Mouse (Mus musculus) kidney, postnatal 0 days (tissue): Measurements from ENCODE around the gene Htra1. TPM values are rescaled to one million over a fixed set of nuclear protein-coding genes. Genes with fewer than 3 reads are reported as not detected.

ENCODE experiments used
- ATAC-seq: fragments of 200-750 bp; cut with Nextera tagmentation; replicated peaks from 2 replicates; pipeline ENCODE4 v1.8.0; 2017; ENCODE audit warnings: low read depth, moderate number of reproducible peaks, moderate TSS enrichment, moderate library complexity; ENCODE audit not compliant: low FRiP score
- DNase-seq: peaks from one replicate; pipeline ENCODE4 v3.0.0-alpha.2; 2016; ENCODE audit warnings: low spot score
- H3K27ac ChIP-seq: fragments of 300-500 bp; sonication (generic); 2 replicates; pipeline ENCODE4 v1.5.1; 2014; ENCODE audit warnings: mild to moderate bottlenecking
- H3K27me3 ChIP-seq: fragments of 300-500 bp; sonication (generic); 2 replicates; pipeline ENCODE4 v1.6.1; 2014; ENCODE audit warnings: low read length, mixed read lengths; ENCODE audit not compliant: insufficient read depth
- H3K36me3 ChIP-seq: fragments of 300-500 bp; sonication (generic); 2 replicates; pipeline ENCODE4 v1.6.1; 2014; ENCODE audit warnings: low read length, mixed read lengths; ENCODE audit not compliant: insufficient read depth
- H3K4me1 ChIP-seq: fragments of 300-500 bp; sonication (generic); replicated peaks from 2 replicates; pipeline ENCODE4 v1.6.1; 2014; ENCODE audit warnings: antibody characterized with exemption, low read length, mixed read lengths; ENCODE audit not compliant: insufficient read depth
- H3K4me2 ChIP-seq: fragments of 300-500 bp; sonication (generic); 2 replicates; pipeline ENCODE4 v1.6.1; 2014; ENCODE audit warnings: mild to moderate bottlenecking, low read length, moderate library complexity, mixed read lengths
- H3K4me3 ChIP-seq: fragments of 300-500 bp; sonication (generic); replicated peaks from 2 replicates; pipeline ENCODE4 v1.5.1; 2014; ENCODE audit warnings: low read depth, low read length
- H3K9ac ChIP-seq: fragments of 300-500 bp; sonication (generic); 2 replicates; pipeline ENCODE4 v1.6.1; 2014; ENCODE audit warnings: low read depth, low read length
- H3K9me3 ChIP-seq: fragments of 300-500 bp; sonication (generic); replicated peaks from 2 replicates; pipeline ENCODE4 v1.6.1; 2016; ENCODE audit warnings: low read length, inconsistent platforms, mixed read lengths
- CTCF ChIP-seq: IDR thresholded peaks from 2 replicates; pipeline ENCODE4 v1.5.1; 2016; ENCODE audit warnings: antibody characterized with exemption, low read depth, mild to moderate bottlenecking, moderate library complexity
- WGBS: fragments of 180-500 bp; shearing (Covaris S2); extraction: QIAGEN DNeasy Blood & Tissue Kit; methylation state at CpG from one replicate; pipeline ENCODE4 v1.1.7; 2014; 5-methylcytosine and 5-hydroxymethylcytosine counted together
- polyA plus RNA-seq: library from polyadenylated mRNA; unstranded; fragments of >200 nt; fragmentation: Nextera tagmentation; extraction: Ambion mirVana; gene quantifications from 2 replicates; pipeline ENCODE4 v1.2.1, GENCODE M21; 2015

The Htra1 gene
- 14.5 and 14.8 TPM in 2 replicates for polyA plus RNA-seq

- under 1% methylated on average over 70 of the region's 70 CpGs for WGBS
- Histone ChIP-seq H3K36me3 (no peaks in the 10 kb centered on the region), H3K9me3 (no peaks in the 10 kb centered on the region), H3K9ac (peak within 1 kb of the TSS; percentile 15; the same call in 1 of the 2 replicates), H3K27ac (no peak within 1 kb of the TSS), H3K27me3 (peaks cover 20% of the 10 kb centered on the region), H3K4me3 (peak within 1 kb of the TSS; percentile 49), H3K4me1 (peaks cover 18% of the 10 kb centered on the region; the same call in 1 of the 2 replicates), H3K4me2 (peak within 1 kb of the TSS; percentile 69)
- DNase-seq (peak; percentile 29), ATAC-seq (peak; percentile 63; the same call in 1 of the 2 replicates)
- no peak for TF ChIP-seq CTCF
Measured at GRCm38 (mm10) chr7:130935793-130936471, at the start of gene Htra1. Gene Htra1, plus strand, starts transcription at chr7:130936111.

- H3K4me1 ChIP-seq = no peaks in the 10 kb centered on the region
- no peak overlapping the region for H3K9ac ChIP-seq
- no peak overlapping the region for H3K4me3 ChIP-seq
- ATAC-seq (no peak), DNase-seq (no peak)
- peaks cover 25% of the 10 kb centered on the region for H3K36me3 ChIP-seq
- H3K27ac ChIP-seq = no peak overlapping the region
- H3K27me3 ChIP-seq = no peaks in the 10 kb centered on the region
- 57% methylated on average over 3 of the region's 3 CpGs for WGBS
- H3K4me2 ChIP-seq = no peak overlapping the region
- no peaks in the 10 kb centered on the region for H3K9me3 ChIP-seq
- no peak for TF ChIP-seq CTCF
Measured at GRCm38 (mm10) chr7:130886246-130886645, 49.7 kb upstream of the Htra1 start.

- Histone ChIP-seq H3K27ac (no peak overlapping the region), H3K4me2 (no peak overlapping the region), H3K27me3 (no peaks in the 10 kb centered on the region), H3K9me3 (no peaks in the 10 kb centered on the region), H3K36me3 (peaks cover 17% of the 10 kb centered on the region), H3K4me3 (no peak overlapping the region), H3K9ac (no peak overlapping the region), H3K4me1 (no peaks in the 10 kb centered on the region)
- WGBS = 78% methylated on average over 3 of the region's 3 CpGs
- DNase-seq (no peak), ATAC-seq (no peak)
- TF ChIP-seq CTCF = no peak
Measured at GRCm38 (mm10) chr7:130887946-130888345, 48.0 kb upstream of the Htra1 start.

DNA sequence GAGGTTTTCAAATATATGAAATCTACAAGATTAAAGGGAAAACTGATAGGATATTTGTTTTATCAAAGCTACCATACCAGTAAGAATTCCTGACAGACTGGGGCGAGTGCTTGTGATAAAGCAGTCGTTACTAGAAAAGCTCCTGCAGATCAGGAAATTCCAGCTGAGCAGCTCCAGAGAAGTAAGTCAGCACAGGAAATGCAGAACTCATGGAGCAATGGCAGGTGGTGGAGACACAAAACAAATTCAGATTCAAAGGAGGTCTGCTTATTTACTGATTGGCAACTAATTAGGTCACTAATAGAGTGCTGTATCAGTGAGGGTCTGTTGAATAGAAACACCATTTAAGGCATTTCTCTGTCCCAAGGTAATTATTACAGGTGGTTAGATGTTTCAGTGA, 45.0 kb upstream of the Htra1 start:
- no peak for TF ChIP-seq CTCF
- H3K9me3 ChIP-seq = no peaks in the 10 kb centered on the region
- DNase-seq = no peak
- 42% methylated on average over 2 of the region's 2 CpGs for WGBS
- H3K27ac ChIP-seq = no peak overlapping the region
- H3K36me3 ChIP-seq = peaks cover 11% of the 10 kb centered on the region
- H3K4me1 ChIP-seq = no peaks in the 10 kb centered on the region
- no peak overlapping the region for H3K4me2 ChIP-seq
- no peak for ATAC-seq
- no peak overlapping the region for H3K4me3 ChIP-seq
- H3K9ac ChIP-seq = no peak overlapping the region
- no peaks in the 10 kb centered on the region for H3K27me3 ChIP-seq

DNA sequence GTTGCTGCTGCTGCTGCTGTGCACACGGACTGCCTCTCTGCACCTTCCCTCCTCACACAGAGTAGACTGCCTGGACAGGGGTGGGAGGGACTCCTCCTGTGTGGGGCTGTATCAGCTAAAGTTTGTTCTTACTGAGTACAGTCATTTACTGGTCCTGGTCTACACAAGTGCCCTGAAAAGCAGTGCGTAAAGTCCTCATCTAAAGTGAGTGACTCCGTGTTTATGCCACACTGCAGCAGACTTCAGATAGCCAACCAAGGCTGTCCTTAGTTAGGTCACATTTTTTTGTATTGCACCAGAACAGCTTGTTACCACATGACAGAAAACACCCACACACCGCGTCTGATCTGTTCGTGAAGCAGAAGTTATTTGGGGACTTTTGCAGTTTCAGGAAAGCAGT, 42.9 kb upstream of the Htra1 start:
- H3K4me3 ChIP-seq = no peak overlapping the region
- peaks cover 13% of the 10 kb centered on the region for H3K36me3 ChIP-seq
- no peaks in the 10 kb centered on the region for H3K27me3 ChIP-seq
- H3K4me2 ChIP-seq = no peak overlapping the region
- H3K9ac ChIP-seq = no peak overlapping the region
- H3K4me1 ChIP-seq = no peaks in the 10 kb centered on the region
- no peak overlapping the region for H3K27ac ChIP-seq
- TF ChIP-seq CTCF = no peak
- ATAC-seq (no peak), DNase-seq (no peak)
- WGBS = 76% methylated on average over 6 of the region's 6 CpGs
- H3K9me3 ChIP-seq = no peaks in the 10 kb centered on the region

DNA sequence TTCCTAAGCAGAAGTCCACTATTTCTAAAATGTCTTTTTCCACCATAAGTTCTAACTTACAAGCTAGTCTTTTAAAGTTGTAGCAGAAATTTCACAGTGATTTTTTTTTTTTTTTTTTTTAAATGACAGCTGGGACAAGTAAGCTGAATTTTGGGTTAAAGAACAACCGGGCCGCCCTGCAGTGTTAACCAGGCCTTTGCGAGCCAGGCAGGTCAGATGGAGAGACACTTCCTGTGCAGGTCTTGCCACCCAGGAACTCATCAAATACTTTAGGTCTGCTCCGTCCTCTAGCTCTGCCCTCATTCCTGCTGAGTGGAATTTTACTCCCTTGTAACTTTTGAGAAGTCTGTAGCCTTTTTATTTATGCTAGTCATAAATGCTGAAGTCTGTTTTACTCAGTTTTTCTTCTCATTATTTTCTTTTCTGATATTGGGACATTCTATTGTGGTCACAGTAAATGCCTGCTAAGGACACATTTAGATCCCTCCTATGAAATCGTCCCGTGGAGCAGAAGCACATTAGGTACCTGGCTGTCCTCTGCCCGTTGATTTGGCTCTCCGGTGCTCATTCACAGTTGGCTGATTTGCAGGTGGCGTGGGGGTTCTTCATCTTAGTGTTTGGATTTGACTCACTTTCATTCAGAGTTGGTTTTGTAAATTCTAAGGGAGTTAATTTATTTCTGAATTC, 40.8 kb upstream of the Htra1 start:
- TF ChIP-seq CTCF = no peak
- Histone ChIP-seq H3K9me3 (no peaks in the 10 kb centered on the region), H3K4me2 (no peak overlapping the region), H3K27me3 (no peaks in the 10 kb centered on the region), H3K4me1 (no peaks in the 10 kb centered on the region), H3K9ac (no peak overlapping the region), H3K4me3 (no peak overlapping the region), H3K36me3 (peaks cover 12% of the 10 kb centered on the region; the same call in 1 of the 2 replicates), H3K27ac (no peak overlapping the region)
- DNase-seq (peak; percentile 11), ATAC-seq (no peak)
- 46% methylated on average over 9 of the region's 9 CpGs for WGBS
